Mouse (Mus musculus) neutrophil, adult 65 days (primary cell): ENCODE data around the gene Fgf7. TPM values are rescaled to one million over a fixed set of nuclear protein-coding genes. Genes with fewer than 3 reads are reported as not detected.

Experiments used
- total RNA-seq: library from RNA; stranded (reverse); gene quantifications from 2 replicates; pipeline ENCODE4 v1.2.4, GENCODE M21; 2023

The Fgf7 gene
- not detected in 2 replicates for total RNA-seq

DNA sequence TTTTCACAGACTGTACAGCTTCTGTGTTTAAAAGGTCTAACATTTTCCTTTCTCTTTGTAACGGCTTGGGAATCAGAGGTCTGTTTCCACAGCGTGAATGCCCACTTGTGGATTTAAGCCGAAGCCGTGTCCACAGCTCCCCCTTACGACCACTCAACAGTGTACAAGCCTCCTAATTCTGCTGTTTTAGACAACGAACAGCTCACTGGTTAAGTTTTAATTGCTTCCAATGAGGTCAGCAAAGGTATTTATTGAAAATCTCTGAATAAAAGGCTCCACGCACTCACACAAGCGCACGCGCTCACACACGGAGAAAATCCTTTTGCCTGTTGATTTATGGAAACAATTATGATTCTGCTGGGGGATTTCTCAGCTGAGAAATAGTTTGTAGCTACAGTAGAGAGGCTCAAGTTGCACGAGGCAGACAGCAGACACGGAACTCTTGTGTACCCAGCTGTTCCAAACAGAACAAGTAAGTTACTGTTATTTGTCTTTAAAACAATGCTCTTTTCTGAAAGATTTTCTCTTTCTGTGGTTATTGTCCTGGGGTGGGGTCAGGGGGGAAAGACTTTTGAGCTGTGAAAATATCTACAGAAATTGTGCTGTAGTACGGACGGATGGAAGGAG, at the start of gene Fgf7:
Fgf7 (plus strand) TSS at position 280 of the 627 bp plus-strand sequence.

Other genes with a start within 250 kb of the Fgf7 start
- gene Galk2, start 175.5 kb upstream of the Fgf7 start, total RNA-seq = 12.2 and 12.4 TPM in 2 replicates
- 49.6 and 51.6 TPM in 2 replicates for gene Cops2, start 175.5 kb upstream of the Fgf7 start, total RNA-seq
- not detected in 2 replicates for gene Fam227b, start 117.3 kb downstream of the Fgf7 start, total RNA-seq
- gene Dtwd1, start 117.5 kb downstream of the Fgf7 start, total RNA-seq = 1.8 and 2.1 TPM in 2 replicates
- gene Gm17555, start 180.4 kb downstream of the Fgf7 start, total RNA-seq = not detected in 2 replicates